Mouse (Mus musculus) testis, adult 2 months (tissue): ENCODE data around the gene Tet2. TPM values are rescaled to one million over a fixed set of nuclear protein-coding genes. Genes with fewer than 3 reads are reported as not detected.

Experiments
- H3K27ac ChIP-seq: fragments of 200-500 bp; 2 replicates; pipeline ENCODE4 v1.5.1; 2012; ENCODE audit warnings: low read depth, low read length; ENCODE audit not compliant: control insufficient read depth, insufficient read depth
- H3K27me3 ChIP-seq: fragments of 200-500 bp; 2 replicates; pipeline ENCODE4 v1.6.1; 2012; ENCODE audit warnings: mild to moderate bottlenecking, low read length, moderate library complexity; ENCODE audit not compliant: control insufficient read depth, insufficient read depth
- H3K36me3 ChIP-seq: fragments of 200-500 bp; 2 replicates; pipeline ENCODE4 v1.6.1; 2012; ENCODE audit warnings: mild to moderate bottlenecking, low read length; ENCODE audit not compliant: control insufficient read depth, insufficient read depth
- H3K4me1 ChIP-seq: fragments of 200-500 bp; 2 replicates; pipeline ENCODE4 v1.6.1; 2012; ENCODE audit warnings: low read length; ENCODE audit not compliant: control insufficient read depth, insufficient read depth
- H3K4me3 ChIP-seq: fragments of 200-500 bp; 2 replicates; pipeline ENCODE4 v1.5.1; 2012; ENCODE audit warnings: low read depth, mild to moderate bottlenecking, low read length, moderate library complexity, mixed read lengths; ENCODE audit not compliant: control insufficient read depth
- CTCF ChIP-seq: fragments of 200-500 bp; IDR thresholded peaks from 2 replicates; pipeline ENCODE4 v1.5.1; 2012; ENCODE audit warnings: low read depth, mild to moderate bottlenecking, inconsistent platforms, low read length, moderate library complexity; ENCODE audit not compliant: control insufficient read depth, insufficient read depth, insufficient replicate concordance
- POLR2A ChIP-seq: fragments of 200-500 bp; IDR thresholded peaks from 2 replicates; pipeline ENCODE4 v1.6.1; 2012; ENCODE audit warnings: low read depth, mild to moderate bottlenecking, inconsistent platforms, low read length, moderate library complexity; ENCODE audit not compliant: control insufficient read depth
- polyA plus RNA-seq: library from polyadenylated mRNA; depleted of rRNA; stranded (reverse); fragments of >200 nt; gene quantifications from 2 replicates; pipeline ENCODE4 v1.2.3, GENCODE M21; 2012

Gene Tet2
- polyA plus RNA-seq, 1 experiment, result 1.5 TPM

DNA sequence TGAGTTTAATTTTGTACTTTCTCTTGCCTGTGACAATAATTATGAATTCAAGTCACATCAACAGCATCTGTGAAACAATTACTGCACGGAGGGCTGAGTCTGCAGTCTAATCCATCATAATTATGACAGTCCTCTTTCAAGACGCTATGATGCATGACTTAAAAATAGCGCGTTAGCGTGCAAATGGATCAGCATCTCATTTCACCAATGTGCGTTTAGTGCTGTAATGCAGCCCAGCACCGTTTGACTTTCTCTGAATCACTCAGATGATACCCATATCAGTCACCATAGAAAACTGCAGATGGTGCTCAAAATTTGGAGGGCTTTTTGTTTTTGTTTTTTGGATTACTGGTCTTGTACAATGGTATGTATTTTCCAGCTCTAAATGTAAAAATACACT lies 48.0 kb downstream of the Tet2 start:
- Histone ChIP-seq H3K36me3 (no peaks in the 10 kb centered on the region), H3K4me1 (no peaks in the 10 kb centered on the region), H3K27me3 (no peaks in the 10 kb centered on the region), H3K27ac (no peak overlapping the region), H3K4me3 (no peak overlapping the region)
- TF ChIP-seq CTCF, result no peak
- TF ChIP-seq POLR2A, result no peak

- no peaks in the 10 kb centered on the region for H3K36me3 ChIP-seq
- no peak for TF ChIP-seq POLR2A
- TF ChIP-seq CTCF, result no peak
- no peak overlapping the region for H3K27ac ChIP-seq
These were observed 53.6 kb downstream of the Tet2 start for GRCm38 (mm10) chr3:133491370-133491769.

GRCm38 (mm10) chr3:133488022-133488725 lies 56.8 kb downstream of the Tet2 start:
- Histone ChIP-seq H3K4me3 (no peak overlapping the region), H3K27me3 (no peaks in the 10 kb centered on the region), H3K4me1 (no peaks in the 10 kb centered on the region), H3K36me3 (no peaks in the 10 kb centered on the region), H3K27ac (no peak overlapping the region)
- TF ChIP-seq POLR2A (no peak), CTCF (no peak)

More at GRCm38 (mm10) chr3:133491370-133491769, 53.6 kb downstream of the Tet2 start:
- Histone ChIP-seq H3K4me3 (no peak overlapping the region), H3K4me1 (no peaks in the 10 kb centered on the region), H3K27me3 (no peaks in the 10 kb centered on the region)

DNA sequence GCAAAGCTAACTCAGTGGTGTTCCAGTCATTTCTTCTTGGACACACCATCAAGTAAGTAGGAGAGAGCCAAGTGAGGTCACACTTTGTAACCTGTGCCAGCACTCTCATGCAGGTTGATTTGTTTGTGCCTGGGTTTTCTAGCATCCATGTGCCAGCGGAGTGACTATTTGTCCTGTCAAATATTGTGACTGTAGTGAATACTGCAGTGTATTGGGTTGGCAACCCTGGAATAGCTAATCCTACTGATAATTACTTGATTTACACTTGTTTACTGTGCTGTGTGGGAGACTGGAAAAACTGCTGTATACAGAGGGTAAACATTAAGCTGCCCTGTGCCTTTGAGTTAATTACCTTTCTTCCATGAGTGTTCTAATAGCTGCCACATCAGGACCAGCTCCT lies 62.1 kb downstream of the Tet2 start:
- Histone ChIP-seq H3K4me3 (no peak overlapping the region), H3K27ac (no peak overlapping the region), H3K27me3 (no peaks in the 10 kb centered on the region), H3K4me1 (no peaks in the 10 kb centered on the region), H3K36me3 (no peaks in the 10 kb centered on the region)
- no peak for TF ChIP-seq POLR2A
- TF ChIP-seq CTCF, result no peak

GRCm38 (mm10) chr3:133478987-133479386 lies 66.0 kb downstream of the Tet2 start:
- no peak for TF ChIP-seq POLR2A
- TF ChIP-seq CTCF, result no peak
- Histone ChIP-seq H3K4me1 (no peaks in the 10 kb centered on the region), H3K27me3 (no peaks in the 10 kb centered on the region), H3K27ac (no peak overlapping the region), H3K36me3 (no peaks in the 10 kb centered on the region), H3K4me3 (no peak overlapping the region)

DNA sequence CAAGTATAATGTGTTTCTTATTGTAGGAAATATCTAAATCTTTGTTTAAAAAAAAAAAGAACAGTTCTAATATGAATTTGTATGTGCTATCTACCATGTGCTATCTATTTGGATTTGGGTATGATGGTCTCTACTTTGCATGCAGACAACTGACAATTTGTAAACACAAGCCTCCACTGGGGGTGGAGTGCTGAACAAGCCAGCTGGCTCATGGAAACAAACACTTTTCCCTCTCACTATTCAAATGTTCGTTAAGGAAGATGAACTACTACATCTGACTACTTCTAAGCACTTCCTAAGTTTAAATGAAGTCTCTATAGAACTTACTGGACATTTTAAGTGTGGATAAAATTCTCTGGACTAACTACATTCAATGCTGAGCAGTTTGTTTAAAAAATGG lies 71.2 kb downstream of the Tet2 start:
- H3K27ac ChIP-seq, result no peak overlapping the region
- no peaks in the 10 kb centered on the region for H3K27me3 ChIP-seq
- H3K4me3 ChIP-seq, result no peak overlapping the region
- TF ChIP-seq POLR2A, result no peak
- no peak for TF ChIP-seq CTCF
- no peaks in the 10 kb centered on the region for H3K36me3 ChIP-seq
- H3K4me1 ChIP-seq, result no peaks in the 10 kb centered on the region

DNA sequence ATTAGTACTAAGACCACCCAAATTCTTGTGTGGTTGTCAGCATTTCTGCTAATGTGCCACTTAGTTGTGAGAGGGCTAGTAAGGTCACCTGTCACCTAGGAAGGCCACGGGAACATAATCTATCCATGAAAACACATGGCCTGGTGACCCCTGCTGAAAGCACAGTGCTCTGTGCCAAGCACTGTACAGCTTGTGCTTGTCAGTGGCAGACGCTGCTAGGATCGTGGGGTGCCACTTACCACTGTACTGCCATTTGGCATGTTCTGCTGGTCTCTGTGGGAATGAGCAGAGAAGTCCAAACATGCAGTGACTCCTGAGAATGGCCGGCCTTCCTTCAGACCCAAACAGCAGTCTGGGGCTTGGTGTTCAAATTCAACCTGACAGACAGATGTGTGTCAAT lies 73.8 kb downstream of the Tet2 start:
- Histone ChIP-seq H3K27ac (no peak overlapping the region), H3K27me3 (no peaks in the 10 kb centered on the region), H3K4me3 (no peak overlapping the region), H3K36me3 (no peaks in the 10 kb centered on the region), H3K4me1 (no peaks in the 10 kb centered on the region)
- no peak for TF ChIP-seq POLR2A
- TF ChIP-seq CTCF, result no peak

GRCm38 (mm10) chr3:133468883-133469282 lies 76.1 kb downstream of the Tet2 start:
- Histone ChIP-seq H3K4me3 (no peak overlapping the region), H3K4me1 (no peaks in the 10 kb centered on the region), H3K36me3 (no peaks in the 10 kb centered on the region), H3K27ac (no peak overlapping the region), H3K27me3 (no peaks in the 10 kb centered on the region)
- TF ChIP-seq CTCF, result no peak
- no peak for TF ChIP-seq POLR2A
